Mouse (Mus musculus): ENCODE results near the gene Prss35. TPM values are rescaled to one million over a fixed set of nuclear protein-coding genes. Genes with fewer than 3 reads are reported as not detected.

The Prss35 gene
- polyA plus RNA-seq, 1 experiment from 2014 or later, result 4.8 TPM

- ATAC-seq, result peak; percentile 47
Observed at GRCm38 (mm10) chr9:86728214-86728814, 15.1 kb upstream of the Prss35 start.

GRCm38 (mm10) chr9:86729084-86729483 is 14.4 kb upstream of the Prss35 start:
- ATAC-seq, result no peak
- Histone ChIP-seq H3K27me3 (replicated peaks; ENCODE audit: control insufficient read depth, insufficient read depth, low read length) (no peaks in the 10 kb centered on the region), H3K9me3 (ENCODE audit: control insufficient read depth) (no peaks in the 10 kb centered on the region), H3K4me2 (replicated peaks; ENCODE audit: low read depth) (no peak overlapping the region), H3K9ac (ENCODE audit: low read depth, low read length) (no peak overlapping the region), H3K27ac (ENCODE audit: low read depth, low read length) (no peak overlapping the region), H3K36me3 (ENCODE audit: control insufficient read depth, insufficient read depth) (no peaks in the 10 kb centered on the region), H3K4me1 (replicated peaks; ENCODE audit: control insufficient read depth, insufficient read depth, low read length) (peaks cover 4% of the 10 kb centered on the region; the same call in 1 of the 2 replicates), H3K4me3 (ENCODE audit: low read depth, low read length) (no peak overlapping the region)
- TF ChIP-seq CTCF (IDR thresholded peaks at IDR 0.05; ENCODE audit: low read depth), result no peak
- WGBS, result 31% methylated on average over 1 of the region's 1 CpGs

More at GRCm38 (mm10) chr9:86728214-86728814, 15.1 kb upstream of the Prss35 start:
- no peaks in the 10 kb centered on the region for H3K36me3 ChIP-seq (ENCODE audit: control insufficient read depth, insufficient read depth)
- TF ChIP-seq CTCF (IDR thresholded peaks at IDR 0.05; ENCODE audit: low read depth), result no peak
- H3K9ac ChIP-seq (ENCODE audit: low read depth, low read length), result no peak overlapping the region
- peak overlapping the region; percentile 66 for H3K27ac ChIP-seq (ENCODE audit: low read depth, low read length)
- H3K4me1 ChIP-seq (replicated peaks; ENCODE audit: control insufficient read depth, insufficient read depth, low read length), result peaks cover 4% of the 10 kb centered on the region; the same call in 1 of the 2 replicates
- peak overlapping the region; percentile 35 for H3K4me2 ChIP-seq (replicated peaks; ENCODE audit: low read depth)
- WGBS, result 37% methylated on average over 10 of the region's 10 CpGs
- H3K9me3 ChIP-seq (ENCODE audit: control insufficient read depth), result no peaks in the 10 kb centered on the region
- H3K27me3 ChIP-seq (replicated peaks; ENCODE audit: control insufficient read depth, insufficient read depth, low read length), result no peaks in the 10 kb centered on the region
- no peak overlapping the region for H3K4me3 ChIP-seq (ENCODE audit: low read depth, low read length)

GRCm38 (mm10) chr9:86729811-86730210 is 13.6 kb upstream of the Prss35 start:
- no peak for TF ChIP-seq CTCF (IDR thresholded peaks at IDR 0.05; ENCODE audit: low read depth)
- no peak overlapping the region for H3K4me3 ChIP-seq (ENCODE audit: low read depth, low read length)
- no peaks in the 10 kb centered on the region for H3K36me3 ChIP-seq (ENCODE audit: control insufficient read depth, insufficient read depth)
- no peak for ATAC-seq
- no peak overlapping the region for H3K4me2 ChIP-seq (replicated peaks; ENCODE audit: low read depth)
- H3K9ac ChIP-seq (ENCODE audit: low read depth, low read length), result no peak overlapping the region
- 84% methylated on average over 3 of the region's 3 CpGs for WGBS
- H3K9me3 ChIP-seq (ENCODE audit: control insufficient read depth), result no peaks in the 10 kb centered on the region
- no peaks in the 10 kb centered on the region for H3K27me3 ChIP-seq (replicated peaks; ENCODE audit: control insufficient read depth, insufficient read depth, low read length)
- H3K27ac ChIP-seq (ENCODE audit: low read depth, low read length), result no peak overlapping the region
- H3K4me1 ChIP-seq (replicated peaks; ENCODE audit: control insufficient read depth, insufficient read depth, low read length), result peaks cover 4% of the 10 kb centered on the region; the same call in 1 of the 2 replicates

GRCm38 (mm10) chr9:86734357-86734756 is 9.1 kb upstream of the Prss35 start:
- H3K4me3 ChIP-seq (ENCODE audit: low read depth, low read length), result no peak overlapping the region
- no peaks in the 10 kb centered on the region; the same call in 1 of the 2 replicates for H3K4me1 ChIP-seq (replicated peaks; ENCODE audit: control insufficient read depth, insufficient read depth, low read length)
- no peak overlapping the region for H3K9ac ChIP-seq (ENCODE audit: low read depth, low read length)
- H3K4me2 ChIP-seq (replicated peaks; ENCODE audit: low read depth), result no peak overlapping the region
- TF ChIP-seq CTCF (IDR thresholded peaks at IDR 0.05; ENCODE audit: low read depth), result no peak
- no peaks in the 10 kb centered on the region for H3K9me3 ChIP-seq (ENCODE audit: control insufficient read depth)
- peak; percentile 71; the same call in 1 of the 2 replicates for ATAC-seq
- H3K27me3 ChIP-seq (replicated peaks; ENCODE audit: control insufficient read depth, insufficient read depth, low read length), result no peaks in the 10 kb centered on the region
- no peaks in the 10 kb centered on the region for H3K36me3 ChIP-seq (ENCODE audit: control insufficient read depth, insufficient read depth)
- no peak overlapping the region for H3K27ac ChIP-seq (ENCODE audit: low read depth, low read length)

- Histone ChIP-seq H3K9me3 (ENCODE audit: control insufficient read depth) (no peaks in the 10 kb centered on the region), H3K4me3 (ENCODE audit: low read depth, low read length) (no peak overlapping the region), H3K4me2 (replicated peaks; ENCODE audit: low read depth) (no peak overlapping the region), H3K27me3 (replicated peaks; ENCODE audit: control insufficient read depth, insufficient read depth, low read length) (no peaks in the 10 kb centered on the region), H3K36me3 (ENCODE audit: control insufficient read depth, insufficient read depth) (no peaks in the 10 kb centered on the region), H3K9ac (ENCODE audit: low read depth, low read length) (no peak overlapping the region), H3K27ac (ENCODE audit: low read depth, low read length) (peak overlapping the region; percentile 35; the same call in 1 of the 2 replicates), H3K4me1 (replicated peaks; ENCODE audit: control insufficient read depth, insufficient read depth, low read length) (no peaks in the 10 kb centered on the region; the same call in 1 of the 2 replicates)
- no peak for ATAC-seq
- no peak for TF ChIP-seq CTCF (IDR thresholded peaks at IDR 0.05; ENCODE audit: low read depth)
- 53% methylated on average over 9 of the region's 9 CpGs for WGBS
Observed at GRCm38 (mm10) chr9:86734795-86735194, 8.7 kb upstream of the Prss35 start.

GRCm38 (mm10) chr9:86736991-86737390 is 6.5 kb upstream of the Prss35 start:
- Histone ChIP-seq H3K4me2 (replicated peaks; ENCODE audit: low read depth) (no peak overlapping the region), H3K36me3 (ENCODE audit: control insufficient read depth, insufficient read depth) (no peaks in the 10 kb centered on the region), H3K27me3 (replicated peaks; ENCODE audit: control insufficient read depth, insufficient read depth, low read length) (no peaks in the 10 kb centered on the region), H3K4me1 (replicated peaks; ENCODE audit: control insufficient read depth, insufficient read depth, low read length) (no peaks in the 10 kb centered on the region), H3K27ac (ENCODE audit: low read depth, low read length) (no peak overlapping the region), H3K4me3 (ENCODE audit: low read depth, low read length) (no peak overlapping the region), H3K9ac (ENCODE audit: low read depth, low read length) (no peak overlapping the region), H3K9me3 (ENCODE audit: control insufficient read depth) (no peaks in the 10 kb centered on the region)
- TF ChIP-seq CTCF (IDR thresholded peaks at IDR 0.05; ENCODE audit: low read depth), result no peak
- ATAC-seq, result no peak
- 85% methylated on average over 4 of the region's 4 CpGs for whole genome bisulfite sequencing
